Mouse (Mus musculus) cortical plate, adult 2 months (tissue): Measurements from ENCODE around the gene Mei1.

Experiments used
- CTCF ChIP-seq: fragments of 200-500 bp; IDR thresholded peaks from 2 replicates; pipeline ENCODE4 v1.5.1; 2011; ENCODE audit warnings: mild to moderate bottlenecking, control low read depth, low read length; ENCODE audit not compliant: insufficient read depth; ENCODE audit errors: extremely low read depth
- POLR2A ChIP-seq: fragments of 200-500 bp; IDR thresholded peaks from 2 replicates; pipeline ENCODE4 v1.6.1; 2011; ENCODE audit warnings: mild to moderate bottlenecking, low read length, control low read depth; ENCODE audit not compliant: insufficient read depth; ENCODE audit errors: extremely low read depth

DNA sequence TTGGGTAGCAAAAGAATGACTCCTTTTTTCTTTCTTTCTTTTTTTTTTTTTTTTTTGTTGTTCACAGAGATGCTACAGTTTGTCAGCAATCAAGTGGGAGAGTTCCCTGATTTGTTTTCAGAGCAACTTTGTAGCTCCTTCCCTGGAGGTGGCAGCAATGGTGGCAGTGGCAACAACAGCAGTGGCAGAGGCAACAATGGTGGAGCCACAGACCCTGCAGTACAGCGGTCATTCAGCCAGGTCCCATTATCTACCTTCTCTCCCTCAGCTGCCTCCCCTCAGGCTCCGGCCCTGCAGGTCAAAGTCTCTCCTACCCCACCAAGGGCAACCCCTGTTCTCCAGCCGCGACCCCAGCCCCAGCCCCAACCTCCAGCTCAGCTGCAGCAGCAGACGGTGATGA is 99.9 kb downstream of the Mei1 start:
- TF ChIP-seq POLR2A (no peak), CTCF (no peak)
